Mouse (Mus musculus) ES-Bruce4 (cell line): Measurements from ENCODE around the gene Aak1. TPM values are rescaled to one million over a fixed set of nuclear protein-coding genes. Genes with fewer than 3 reads are reported as not detected.
A peak's percentile ranks its signal among the peaks of the same experiment; 100 is the strongest.

Experiments used
- H3K27ac ChIP-seq: 2 replicates; pipeline ENCODE4 v1.5.1; 2012; ENCODE audit warnings: low read length, inconsistent platforms; ENCODE audit not compliant: insufficient read depth
- H3K27me3 ChIP-seq: 2 replicates; pipeline ENCODE4 v1.6.1; 2012; ENCODE audit warnings: mild to moderate bottlenecking, low read length, inconsistent platforms; ENCODE audit not compliant: control insufficient read depth, poor library complexity, insufficient read depth, severe bottlenecking
- H3K36me3 ChIP-seq: 2 replicates; pipeline ENCODE4 v1.6.1; 2012; ENCODE audit warnings: inconsistent platforms, mild to moderate bottlenecking, low read length, moderate library complexity; ENCODE audit not compliant: control insufficient read depth, poor library complexity, insufficient read depth, severe bottlenecking
- H3K4me1 ChIP-seq: one replicate; pipeline ENCODE4 v1.8.1; 2011; ENCODE audit warnings: low read length; ENCODE audit not compliant: control insufficient read depth, insufficient read depth
- H3K4me3 ChIP-seq: 2 replicates; pipeline ENCODE4 v1.5.1; 2011; ENCODE audit warnings: low read depth, mild to moderate bottlenecking, low read length
- H3K9ac ChIP-seq: 2 replicates; pipeline ENCODE4 v1.6.1; 2012; ENCODE audit warnings: low read depth, mild to moderate bottlenecking, inconsistent platforms; ENCODE audit not compliant: poor library complexity, severe bottlenecking
- H3K9me3 ChIP-seq: replicated peaks from 2 replicates; pipeline ENCODE4 v1.6.1; 2012; ENCODE audit warnings: mild to moderate bottlenecking, low read length, inconsistent platforms; ENCODE audit not compliant: control insufficient read depth, poor library complexity, insufficient read depth, severe bottlenecking
- CTCF ChIP-seq: IDR thresholded peaks from one replicate; pipeline ENCODE4 v1.8.1; 2011; ENCODE audit warnings: low read depth, low read length
- EP300 ChIP-seq: IDR thresholded peaks from 2 replicates; pipeline ENCODE4 v1.6.1; 2011; ENCODE audit warnings: low read depth, low read length; ENCODE audit not compliant: insufficient read depth
- POLR2A ChIP-seq: IDR thresholded peaks from one replicate; pipeline ENCODE4 v1.8.1; 2011; ENCODE audit warnings: low read length; ENCODE audit not compliant: insufficient read depth
- polyA plus RNA-seq: library from polyadenylated mRNA; stranded (reverse); fragments of >200 nt; gene quantifications from 2 replicates; pipeline ENCODE4 v1.2.4, GENCODE M21; 2011; ENCODE audit warnings: low read depth; ENCODE audit not compliant: missing spikeins, insufficient read depth, insufficient read length

Aak1 gene
- polyA plus RNA-seq, 1 experiment, result 38.2 TPM

DNA sequence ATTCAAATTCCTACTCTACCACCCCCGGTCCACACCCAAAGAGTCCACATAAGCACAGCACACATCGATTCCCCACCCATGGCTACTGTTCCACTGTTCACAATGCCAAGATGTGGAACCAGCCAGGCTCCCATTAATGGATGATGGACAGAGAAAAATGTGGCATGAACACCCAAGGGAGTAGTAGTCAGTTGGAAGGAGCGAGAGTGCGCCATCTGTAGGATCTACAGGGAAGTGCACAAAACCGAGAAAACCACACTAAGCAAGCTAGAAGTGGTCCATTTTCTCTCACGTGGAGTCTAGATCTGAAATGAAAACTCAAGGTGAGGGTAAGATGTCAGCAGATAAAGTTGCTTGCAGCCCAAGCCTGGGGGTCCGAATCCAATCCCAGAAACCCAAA is 28.6 kb upstream of the Aak1 start:
- Histone ChIP-seq H3K4me1 (no peaks in the 10 kb centered on the region), H3K4me3 (no peak overlapping the region), H3K27ac (no peak overlapping the region), H3K9me3 (no peaks in the 10 kb centered on the region), H3K36me3 (no peaks in the 10 kb centered on the region), H3K27me3 (no peaks in the 10 kb centered on the region), H3K9ac (no peak overlapping the region)
- TF ChIP-seq POLR2A, result no peak
- TF ChIP-seq CTCF, result peak; percentile 10

DNA sequence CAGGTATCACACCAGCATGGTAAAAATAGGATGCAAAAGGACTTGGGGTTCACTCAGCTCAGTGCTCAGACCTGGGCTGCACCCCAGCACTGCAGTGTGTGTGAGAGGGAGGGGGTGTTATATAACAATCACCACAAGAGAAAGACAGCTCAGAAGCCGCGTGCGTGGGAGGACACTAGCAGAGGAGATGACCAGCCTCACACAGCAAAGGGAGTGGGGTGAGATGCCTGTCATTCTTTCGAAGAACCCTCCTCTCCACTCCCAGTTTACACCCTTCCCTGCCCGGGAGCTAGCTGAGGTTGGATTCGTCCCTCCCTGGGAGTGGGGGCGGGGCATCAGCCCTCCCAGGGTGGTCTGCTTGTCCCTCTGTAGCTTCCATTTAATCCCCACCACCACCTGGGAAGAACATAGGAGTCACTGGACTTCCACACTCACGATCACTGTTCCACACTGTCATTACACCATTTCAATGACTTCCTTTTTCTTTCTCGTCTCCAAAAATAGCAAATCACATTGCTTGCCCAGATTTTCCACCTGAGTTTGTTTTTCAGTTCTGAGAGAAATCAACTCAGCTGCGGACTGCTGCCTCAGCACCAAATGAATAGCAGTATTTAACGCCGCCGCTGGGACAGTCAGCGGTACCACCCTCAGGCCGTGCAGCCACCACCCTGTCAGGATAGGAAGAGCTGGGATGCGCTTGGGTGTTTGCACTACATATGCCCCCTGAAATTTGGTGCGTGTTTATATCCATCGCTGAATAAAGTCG is 26.8 kb upstream of the Aak1 start:
- Histone ChIP-seq H3K4me1 (no peaks in the 10 kb centered on the region), H3K27ac (peak overlapping the region; percentile 29), H3K36me3 (no peaks in the 10 kb centered on the region), H3K4me3 (no peak overlapping the region), H3K9ac (0 out of 2 replicates have a peak overlapping the region, but pooled peaks have one; percentile 9), H3K9me3 (no peaks in the 10 kb centered on the region), H3K27me3 (no peaks in the 10 kb centered on the region)
- TF ChIP-seq POLR2A, result no peak
- TF ChIP-seq EP300, result 0 out of 2 replicates have a peak, but pooled peaks have one; percentile 42

DNA sequence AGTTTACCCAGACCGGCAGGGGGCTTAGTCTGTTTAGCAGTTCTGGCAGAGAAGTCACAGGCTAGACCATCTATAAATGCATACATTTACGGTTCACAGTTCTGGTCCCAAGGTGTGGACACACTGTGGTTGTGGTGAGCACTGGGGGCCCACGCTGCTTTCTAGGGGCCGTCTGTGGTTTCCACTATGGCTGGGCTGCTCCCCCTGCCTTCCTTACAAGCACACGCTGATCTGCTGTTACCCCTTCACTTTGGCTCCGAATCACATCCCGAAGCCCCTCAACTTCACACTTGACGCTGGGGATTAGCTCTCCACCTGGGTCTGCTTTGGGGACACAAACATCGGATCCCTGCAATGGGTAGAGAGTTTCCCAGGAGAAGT is 26.3 kb upstream of the Aak1 start:
- Histone ChIP-seq H3K9me3 (no peaks in the 10 kb centered on the region), H3K27me3 (no peaks in the 10 kb centered on the region), H3K4me1 (no peaks in the 10 kb centered on the region), H3K36me3 (no peaks in the 10 kb centered on the region), H3K27ac (peak overlapping the region; percentile 29; the same call in 1 of the 2 replicates), H3K9ac (no peak overlapping the region), H3K4me3 (no peak overlapping the region)
- TF ChIP-seq CTCF, result no peak
- no peak for TF ChIP-seq EP300
- TF ChIP-seq POLR2A, result no peak

GRCm38 (mm10) chr6:86823824-86824223 is 25.5 kb upstream of the Aak1 start:
- Histone ChIP-seq H3K27me3 (no peaks in the 10 kb centered on the region), H3K27ac (no peak overlapping the region), H3K9ac (no peak overlapping the region), H3K9me3 (no peaks in the 10 kb centered on the region), H3K36me3 (no peaks in the 10 kb centered on the region), H3K4me1 (no peaks in the 10 kb centered on the region), H3K4me3 (no peak overlapping the region)
- TF ChIP-seq CTCF, result no peak
- TF ChIP-seq POLR2A, result no peak
- TF ChIP-seq EP300, result no peak

- no peaks in the 10 kb centered on the region for H3K4me1 ChIP-seq
- no peak overlapping the region for H3K9ac ChIP-seq
- TF ChIP-seq EP300 (no peak), CTCF (no peak), POLR2A (no peak)
- no peaks in the 10 kb centered on the region for H3K9me3 ChIP-seq
- no peak overlapping the region for H3K27ac ChIP-seq
- H3K27me3 ChIP-seq, result no peaks in the 10 kb centered on the region
- H3K4me3 ChIP-seq, result no peak overlapping the region
- H3K36me3 ChIP-seq, result no peaks in the 10 kb centered on the region
These were observed 24.9 kb upstream of the Aak1 start for GRCm38 (mm10) chr6:86824401-86824800.

- H3K36me3 ChIP-seq, result no peaks in the 10 kb centered on the region
- H3K27ac ChIP-seq, result no peak overlapping the region
- no peaks in the 10 kb centered on the region for H3K9me3 ChIP-seq
- no peak overlapping the region for H3K9ac ChIP-seq
- H3K27me3 ChIP-seq, result no peaks in the 10 kb centered on the region
- no peak overlapping the region for H3K4me3 ChIP-seq
- TF ChIP-seq EP300 (no peak), CTCF (peak; percentile 52), POLR2A (no peak)
- H3K4me1 ChIP-seq, result no peaks in the 10 kb centered on the region
These were observed 21.9 kb upstream of the Aak1 start for GRCm38 (mm10) chr6:86827432-86827831.
